ENCODE assay signal across 15 mouse cellular contexts in genomic region chr6:82043634-82044033, GRCm38 (mm10). TPM values are rescaled to one million over a fixed set of nuclear protein-coding genes. Genes with fewer than 3 reads are reported as not detected.
DNase-seq lines count a peak whose midpoint lies in the region; ATAC-seq and TF ChIP-seq lines count a peak whose summit lies in the region.
"Had no signal": no experiment of that assay in that cellular context is flagged by ENCODE, and none has a peak within 500 bp of the region (broad histone marks: within the 10 kb centered on the region; RNA-seq: fewer than 3 reads in every experiment).

No protein-coding gene starts in this region.

- H3K9ac ChIP-seq in heart, embryonic 11.5 days (ENCODE audit: low read depth, low read length), result no peak overlapping the region
- no peak overlapping the region for H3K9ac ChIP-seq in limb, embryonic 14.5 days (ENCODE audit: low read depth, low read length, severe bottlenecking)

- no peak for TF ChIP-seq CTCF in kidney, adult 2 months (conservative IDR thresholded peaks at IDR 0.05; ENCODE audit: insufficient read depth, insufficient read length, low read depth, low read length)

- H3K4me1 ChIP-seq in heart, embryonic 11.5 days (ENCODE audit: control insufficient read depth, insufficient read depth, low read length), result peaks cover 14% of the 10 kb centered on the region
- H3K4me1 ChIP-seq in kidney, adult 2 months (ENCODE audit: control insufficient read depth, insufficient read depth, low read length), result peaks cover 23% of the 10 kb centered on the region
- peaks cover 18% of the 10 kb centered on the region for H3K4me1 ChIP-seq in limb, embryonic 14.5 days (ENCODE audit: control insufficient read depth, insufficient read depth, low read length)

- H3K27me3 ChIP-seq in heart, embryonic 11.5 days (ENCODE audit: control insufficient read depth, insufficient read depth, low read length), result peaks cover 19% of the 10 kb centered on the region
- no peaks in the 10 kb centered on the region for H3K27me3 ChIP-seq in kidney, adult 2 months (replicated peaks; ENCODE audit: control insufficient read depth, insufficient read depth, low read length)
- H3K27me3 ChIP-seq in limb, embryonic 14.5 days (ENCODE audit: control insufficient read depth, insufficient read depth, low read length), result no peaks in the 10 kb centered on the region

- H3K4me3 ChIP-seq in heart, embryonic 11.5 days (ENCODE audit: low read depth, low read length), result no peak overlapping the region
- peak overlapping the region; percentile 83 for H3K4me3 ChIP-seq in kidney, adult 2 months (ENCODE audit: insufficient read depth, low read depth, low read length)
- peak overlapping the region; percentile 76 for H3K4me3 ChIP-seq in limb, embryonic 14.5 days (replicated peaks; ENCODE audit: low read length)

- 49% methylated on average over 4 of the region's 4 CpGs for WGBS in heart, embryonic 11.5 days (ENCODE audit: insufficient replicate concordance)
- 33% methylated on average over 4 of the region's 4 CpGs for WGBS in kidney, adult 2 months
- 23% methylated on average over 4 of the region's 4 CpGs for WGBS in limb, embryonic 14.5 days

- ATAC-seq in heart, embryonic 11.5 days (replicated peaks; ENCODE audit: insufficient number of reproducible peaks, low FRiP score, low TSS enrichment), result no peak
- ATAC-seq in limb, embryonic 14.5 days (ENCODE audit: low FRiP score, low read depth), result no peak

- DNase-seq in heart, postnatal 4 days, result no peak
- DNase-seq in ZHBTc4 (ENCODE audit: low read depth, low spot score), result peak; percentile 28
- DNase-seq in kidney, adult 2 months, result peak; percentile 86
- no peak for DNase-seq in limb, embryonic 14.5 days (ENCODE audit: low spot score)
- DNase-seq in embryo, embryonic 11 days, result no peak
- no peak for DNase-seq in left cerebral cortex, postnatal 14 days (ENCODE audit: low spot score in 2 of 2)
- no peak for DNase-seq in layer of hippocampus, adult 8-10 months (ENCODE audit: low spot score in 2 of 2)
- DNase-seq: adrenal gland, postnatal 25 days; cerebellum, adult 9-10 months; gastrocnemius, postnatal 14 days; spleen, adult 18-20 months had no signal

- intact Hi-C loops in left cerebral cortex, postnatal 14 days (cut with DNase I), result loop anchor here (2.0 to 5.0 kb wide), 2 partner anchors 56 to 75 kb away; no protein-coding TSS in a partner anchor

- H3K27ac ChIP-seq in heart, embryonic 11.5 days (ENCODE audit: low read depth, low read length), result no peak overlapping the region
- H3K27ac ChIP-seq in kidney, adult 2 months (ENCODE audit: insufficient read depth, low read depth, low read length), result peak overlapping the region; percentile 98
- H3K27ac ChIP-seq in limb, embryonic 14.5 days (replicated peaks; ENCODE audit: low read depth, low read length), result no peak overlapping the region
- H3K27ac ChIP-seq: hindbrain, postnatal 0 days had no signal

- no peaks in the 10 kb centered on the region for H3K9me3 ChIP-seq in heart, embryonic 11.5 days (replicated peaks; ENCODE audit: control insufficient read depth, low read length)
- no peaks in the 10 kb centered on the region for H3K9me3 ChIP-seq in limb, embryonic 14.5 days (ENCODE audit: control insufficient read depth, low read length)
- H3K9me3 ChIP-seq: forebrain, embryonic 10.5 days had no signal

- no peak for TF ChIP-seq POLR2A in kidney, adult 2 months (IDR thresholded peaks at IDR 0.05; ENCODE audit: low read depth, low read length)
- no peak for TF ChIP-seq POLR2A in limb, embryonic 14.5 days (IDR thresholded peaks at IDR 0.05; ENCODE audit: borderline replicate concordance, extremely low read depth, insufficient read depth, insufficient read length)

- H3K36me3 ChIP-seq in heart, embryonic 11.5 days (ENCODE audit: control insufficient read depth, insufficient read depth, low read length), result no peaks in the 10 kb centered on the region
- no peaks in the 10 kb centered on the region for H3K36me3 ChIP-seq in kidney, adult 2 months (ENCODE audit: control insufficient read depth, insufficient read depth, low read length)
- H3K36me3 ChIP-seq in limb, embryonic 14.5 days (ENCODE audit: control insufficient read depth, insufficient read depth, low read length), result no peaks in the 10 kb centered on the region
- H3K36me3 ChIP-seq: forebrain, embryonic 10.5 days had no signal

- peak overlapping the region; percentile 98 for H3K4me2 ChIP-seq in heart, embryonic 11.5 days
- peak overlapping the region; percentile 78 for H3K4me2 ChIP-seq in limb, embryonic 14.5 days (replicated peaks; ENCODE audit: low read depth, low read length, severe bottlenecking)

RNA-seq across cellular contexts. Expression of gene Eva1a, which starts 2.8 kb away (rescaled TPM):
- polyA plus RNA-seq in heart, embryonic 11.5 days (2014; fragmentation: Nextera tagmentation; extraction: Ambion mirVana), result 5.0 and 6.4 TPM in 2 replicates
- total RNA-seq in heart, postnatal 4 days (2021), result 1 to 10 TPM; 7.1 to 8.8 TPM
- 34.3 and 39.2 TPM in 2 replicates for polyA plus RNA-seq in kidney, adult 2 months (2012; rRNA removed)
- polyA plus RNA-seq in limb, embryonic 14.5 days (2012; rRNA removed), result 15.7 and 20.1 TPM in 2 replicates
- polyA plus RNA-seq in limb, embryonic 14.5 days (2014; fragmentation: Nextera tagmentation; extraction: Ambion mirVana), result 23.4 and 30.2 TPM in 2 replicates
- total RNA-seq in left cerebral cortex, postnatal 14 days (2021), result 10 to 100 TPM; 14.1 to 14.8 TPM
- total RNA-seq in layer of hippocampus, adult 8-10 months (2022), result 10 to 100 TPM; 12.8 to 16.0 (median 14.0) TPM
- total RNA-seq: MEL had no signal

Comparison
In these comparisons a context has a peak if more than half of its experiments do, and no peak if none do; other contexts are left out.
1. DNase-seq: peak in ZHBTc4 (single experiment) and kidney, adult 2 months (single experiment); none in heart, postnatal 4 days (single experiment), limb, embryonic 14.5 days (single experiment), embryo, embryonic 11 days (single experiment), left cerebral cortex, postnatal 14 days (0 of 2) and layer of hippocampus, adult 8-10 months (0 of 2).